Mouse (Mus musculus): ENCODE measurements around the gene Calr3. TPM values are rescaled to one million over a fixed set of nuclear protein-coding genes. Genes with fewer than 3 reads are reported as not detected.

Calr3 gene
- polyA plus RNA-seq, 1 experiment from 2014 or later = 1.7 TPM

- H3K4me1 ChIP-seq (replicated peaks; ENCODE audit: control insufficient read depth, insufficient read depth, low read length) = no peaks in the 10 kb centered on the region
- no peak overlapping the region for H3K4me2 ChIP-seq (ENCODE audit: low read depth, low read length, severe bottlenecking)
- peaks cover 5% of the 10 kb centered on the region for H3K36me3 ChIP-seq (ENCODE audit: control insufficient read depth, insufficient read depth, low read length)
- H3K27me3 ChIP-seq (ENCODE audit: control insufficient read depth, insufficient read depth, low read length) = no peaks in the 10 kb centered on the region
- no peak for ATAC-seq (replicated peaks; ENCODE audit: low FRiP score)
- no peak for DNase-seq (ENCODE audit: low spot score)
- no peaks in the 10 kb centered on the region for H3K9me3 ChIP-seq (ENCODE audit: control insufficient read depth, low read length)
- no peak overlapping the region for H3K4me3 ChIP-seq (ENCODE audit: low read depth, low read length)
- WGBS = 83% methylated on average over 4 of the region's 4 CpGs
- no peak overlapping the region for H3K9ac ChIP-seq (ENCODE audit: low read length)
- H3K27ac ChIP-seq (ENCODE audit: low read depth, low read length) = no peak overlapping the region
These were observed 11.6 kb upstream of the Calr3 start for GRCm38 (mm10) chr8:72455317-72455716.

GRCm38 (mm10) chr8:72453904-72454303 lies 10.2 kb upstream of the Calr3 start:
- no peak overlapping the region for H3K4me2 ChIP-seq (ENCODE audit: low read depth, low read length, severe bottlenecking)
- no peak for ATAC-seq (replicated peaks; ENCODE audit: low FRiP score)
- H3K9ac ChIP-seq (ENCODE audit: low read length) = no peak overlapping the region
- DNase-seq (ENCODE audit: low spot score) = no peak
- no peak overlapping the region for H3K27ac ChIP-seq (ENCODE audit: low read depth, low read length)
- H3K27me3 ChIP-seq (ENCODE audit: control insufficient read depth, insufficient read depth, low read length) = no peaks in the 10 kb centered on the region
- no peaks in the 10 kb centered on the region for H3K4me1 ChIP-seq (replicated peaks; ENCODE audit: control insufficient read depth, insufficient read depth, low read length)
- no peaks in the 10 kb centered on the region; the same call in none of the 2 replicates for H3K36me3 ChIP-seq (ENCODE audit: control insufficient read depth, insufficient read depth, low read length)
- no peak overlapping the region for H3K4me3 ChIP-seq (ENCODE audit: low read depth, low read length)
- 91% methylated on average over 2 of the region's 2 CpGs for WGBS
- no peaks in the 10 kb centered on the region for H3K9me3 ChIP-seq (ENCODE audit: control insufficient read depth, low read length)

- Histone ChIP-seq H3K4me3 (ENCODE audit: low read depth, low read length) (no peak overlapping the region), H3K9ac (ENCODE audit: low read length) (no peak overlapping the region), H3K4me1 (replicated peaks; ENCODE audit: control insufficient read depth, insufficient read depth, low read length) (no peaks in the 10 kb centered on the region), H3K9me3 (ENCODE audit: control insufficient read depth, low read length) (no peaks in the 10 kb centered on the region), H3K27ac (ENCODE audit: low read depth, low read length) (no peak overlapping the region), H3K36me3 (ENCODE audit: control insufficient read depth, insufficient read depth, low read length) (no peaks in the 10 kb centered on the region; the same call in none of the 2 replicates), H3K4me2 (ENCODE audit: low read depth, low read length, severe bottlenecking) (no peak overlapping the region), H3K27me3 (ENCODE audit: control insufficient read depth, insufficient read depth, low read length) (no peaks in the 10 kb centered on the region)
- no peak for DNase-seq (ENCODE audit: low spot score)
- ATAC-seq (replicated peaks; ENCODE audit: low FRiP score) = no peak
- WGBS = 88% methylated on average over 8 of the region's 8 CpGs
These were observed 7.8 kb upstream of the Calr3 start for GRCm38 (mm10) chr8:72451516-72451915.

- Histone ChIP-seq H3K4me2 (ENCODE audit: low read depth, low read length, severe bottlenecking) (no peak overlapping the region), H3K27me3 (ENCODE audit: control insufficient read depth, insufficient read depth, low read length) (no peaks in the 10 kb centered on the region), H3K36me3 (ENCODE audit: control insufficient read depth, insufficient read depth, low read length) (no peaks in the 10 kb centered on the region; the same call in 1 of the 2 replicates), H3K4me1 (replicated peaks; ENCODE audit: control insufficient read depth, insufficient read depth, low read length) (no peaks in the 10 kb centered on the region; the same call in 1 of the 2 replicates), H3K4me3 (ENCODE audit: low read depth, low read length) (no peak overlapping the region), H3K9ac (ENCODE audit: low read length) (no peak overlapping the region), H3K9me3 (ENCODE audit: control insufficient read depth, low read length) (no peaks in the 10 kb centered on the region), H3K27ac (ENCODE audit: low read depth, low read length) (no peak overlapping the region)
- DNase-seq (ENCODE audit: low spot score) = no peak
- ATAC-seq (replicated peaks; ENCODE audit: low FRiP score) = no peak
- 90% methylated on average over 6 of the region's 6 CpGs for WGBS
These were observed 1.4 kb upstream of the Calr3 start for GRCm38 (mm10) chr8:72445071-72445470.

GRCm38 (mm10) chr8:72443994-72444350 lies 302 bp upstream of the Calr3 start:
- Histone ChIP-seq H3K9ac (ENCODE audit: low read length) (peak overlapping the region; percentile 77), H3K4me3 (ENCODE audit: low read depth, low read length) (peak overlapping the region; percentile 30), H3K4me2 (ENCODE audit: low read depth, low read length, severe bottlenecking) (peak overlapping the region; percentile 66), H3K9me3 (ENCODE audit: control insufficient read depth, low read length) (no peaks in the 10 kb centered on the region), H3K27me3 (ENCODE audit: control insufficient read depth, insufficient read depth, low read length) (no peaks in the 10 kb centered on the region), H3K27ac (ENCODE audit: low read depth, low read length) (no peak overlapping the region; the same call in 1 of the 2 replicates), H3K4me1 (replicated peaks; ENCODE audit: control insufficient read depth, insufficient read depth, low read length) (no peaks in the 10 kb centered on the region; the same call in 1 of the 2 replicates), H3K36me3 (ENCODE audit: control insufficient read depth, insufficient read depth, low read length) (no peaks in the 10 kb centered on the region)
- no peak for DNase-seq (ENCODE audit: low spot score)
- no peak; the same call in 1 of the 2 replicates for ATAC-seq (replicated peaks; ENCODE audit: low FRiP score)
- WGBS = 41% methylated on average over 6 of the region's 6 CpGs

- no peak overlapping the region for H3K9ac ChIP-seq (ENCODE audit: low read length)
- ATAC-seq (replicated peaks; ENCODE audit: low FRiP score) = no peak
- no peak overlapping the region for H3K4me3 ChIP-seq (ENCODE audit: low read depth, low read length)
- no peak for DNase-seq (ENCODE audit: low spot score)
- no peak overlapping the region for H3K4me2 ChIP-seq (ENCODE audit: low read depth, low read length, severe bottlenecking)
- H3K27ac ChIP-seq (ENCODE audit: low read depth, low read length) = no peak overlapping the region
- H3K4me1 ChIP-seq (replicated peaks; ENCODE audit: control insufficient read depth, insufficient read depth, low read length) = no peaks in the 10 kb centered on the region; the same call in 1 of the 2 replicates
- no peaks in the 10 kb centered on the region for H3K9me3 ChIP-seq (ENCODE audit: control insufficient read depth, low read length)
- 72% methylated on average over 8 of the region's 8 CpGs for WGBS
- no peaks in the 10 kb centered on the region for H3K27me3 ChIP-seq (ENCODE audit: control insufficient read depth, insufficient read depth, low read length)
- H3K36me3 ChIP-seq (ENCODE audit: control insufficient read depth, insufficient read depth, low read length) = no peaks in the 10 kb centered on the region
These were observed 5.2 kb downstream of the Calr3 start for GRCm38 (mm10) chr8:72438248-72439015.

DNA sequence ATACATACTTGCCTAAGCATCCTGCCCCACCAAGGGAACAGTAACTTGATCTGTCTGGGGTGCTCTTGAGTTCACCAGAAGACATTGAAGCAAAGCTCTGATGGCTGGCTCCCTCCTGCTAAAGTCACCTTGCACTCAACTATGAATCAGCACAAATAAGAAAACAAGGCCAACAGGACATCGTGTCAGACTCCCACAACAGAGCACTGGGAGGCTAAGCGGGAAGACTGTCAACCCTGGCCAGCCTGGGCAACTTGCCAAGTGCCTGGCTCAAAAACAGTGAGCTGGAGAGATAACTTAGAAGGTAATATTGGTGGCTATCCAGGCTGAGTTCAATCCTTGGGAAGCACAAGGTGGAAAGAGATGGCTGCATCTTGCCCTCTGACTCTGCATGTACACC lies 8.7 kb downstream of the Calr3 start:
- no peak overlapping the region for H3K4me3 ChIP-seq (ENCODE audit: low read depth, low read length)
- no peaks in the 10 kb centered on the region for H3K9me3 ChIP-seq (ENCODE audit: control insufficient read depth, low read length)
- no peak for ATAC-seq (replicated peaks; ENCODE audit: low FRiP score)
- H3K27ac ChIP-seq (ENCODE audit: low read depth, low read length) = no peak overlapping the region
- no peaks in the 10 kb centered on the region for H3K4me1 ChIP-seq (replicated peaks; ENCODE audit: control insufficient read depth, insufficient read depth, low read length)
- no peak overlapping the region for H3K4me2 ChIP-seq (ENCODE audit: low read depth, low read length, severe bottlenecking)
- H3K9ac ChIP-seq (ENCODE audit: low read length) = no peak overlapping the region
- 60% methylated on average over 2 of the region's 2 CpGs for WGBS
- no peaks in the 10 kb centered on the region for H3K36me3 ChIP-seq (ENCODE audit: control insufficient read depth, insufficient read depth, low read length)
- H3K27me3 ChIP-seq (ENCODE audit: control insufficient read depth, insufficient read depth, low read length) = no peaks in the 10 kb centered on the region
- no peak for DNase-seq (ENCODE audit: low spot score)

GRCm38 (mm10) chr8:72429676-72430075 lies 14.0 kb downstream of the Calr3 start:
- DNase-seq (ENCODE audit: low spot score) (no peak), ATAC-seq (replicated peaks; ENCODE audit: low FRiP score) (no peak)
- H3K36me3 ChIP-seq (ENCODE audit: control insufficient read depth, insufficient read depth, low read length) = no peaks in the 10 kb centered on the region
- H3K4me1 ChIP-seq (replicated peaks; ENCODE audit: control insufficient read depth, insufficient read depth, low read length) = no peaks in the 10 kb centered on the region
- no peaks in the 10 kb centered on the region for H3K27me3 ChIP-seq (ENCODE audit: control insufficient read depth, insufficient read depth, low read length)
- no peaks in the 10 kb centered on the region for H3K9me3 ChIP-seq (ENCODE audit: control insufficient read depth, low read length)
- no peak overlapping the region for H3K9ac ChIP-seq (ENCODE audit: low read length)
- H3K4me3 ChIP-seq (ENCODE audit: low read depth, low read length) = no peak overlapping the region
- 54% methylated on average over 13 of the region's 13 CpGs for WGBS
- H3K4me2 ChIP-seq (ENCODE audit: low read depth, low read length, severe bottlenecking) = no peak overlapping the region
- H3K27ac ChIP-seq (ENCODE audit: low read depth, low read length) = no peak overlapping the region

GRCm38 (mm10) chr8:72422926-72423325 lies 20.7 kb downstream of the Calr3 start:
- no peaks in the 10 kb centered on the region for H3K9me3 ChIP-seq (ENCODE audit: control insufficient read depth, low read length)
- no peak overlapping the region for H3K27ac ChIP-seq (ENCODE audit: low read depth, low read length)
- 69% methylated on average over 1 of the region's 1 CpGs for WGBS
- DNase-seq (ENCODE audit: low spot score) (no peak), ATAC-seq (replicated peaks; ENCODE audit: low FRiP score) (no peak)
- H3K9ac ChIP-seq (ENCODE audit: low read length) = no peak overlapping the region
- H3K27me3 ChIP-seq (ENCODE audit: control insufficient read depth, insufficient read depth, low read length) = no peaks in the 10 kb centered on the region
- H3K4me1 ChIP-seq (replicated peaks; ENCODE audit: control insufficient read depth, insufficient read depth, low read length) = peaks cover 7% of the 10 kb centered on the region
- no peak overlapping the region for H3K4me2 ChIP-seq (ENCODE audit: low read depth, low read length, severe bottlenecking)
- no peak overlapping the region for H3K4me3 ChIP-seq (ENCODE audit: low read depth, low read length)
- H3K36me3 ChIP-seq (ENCODE audit: control insufficient read depth, insufficient read depth, low read length) = no peaks in the 10 kb centered on the region

Measured in forebrain, embryonic 11.5 days (tissue).